Mouse (Mus musculus): ENCODE measurements around the gene Rbms3.

GRCm38 (mm10) chr9:116661026-116661425 is 968.7 kb downstream of the Rbms3 start:
- TF ChIP-seq CTCF (IDR thresholded peaks at IDR 0.05; ENCODE audit: low read depth, low read length) (no peak), POLR2A (IDR thresholded peaks at IDR 0.05; ENCODE audit: extremely low read depth, insufficient read depth, low read length) (no peak)

Measured in liver, adult 2 months (tissue).